Mouse (Mus musculus) neutrophil, adult 5-6 weeks (primary cell): Measurements from ENCODE around the gene Adcy2. TPM values are rescaled to one million over a fixed set of nuclear protein-coding genes. Genes with fewer than 3 reads are reported as not detected.

Source experiments
- ATAC-seq: fragments of 151-379, 151-347 bp; 2 replicates; pipeline ENCODE4 v1.8.0; 2017; ENCODE audit warnings: mild to moderate bottlenecking, moderate TSS enrichment; ENCODE audit not compliant: insufficient number of reproducible peaks, poor library complexity, low FRiP score, severe bottlenecking; ENCODE audit errors: extremely low read depth
- total RNA-seq: library from RNA; stranded (forward); fragments of 200-1000 nt; gene quantifications from 2 replicates; pipeline ENCODE4 v1.2.3, GENCODE M21; 2017

Gene Adcy2
- total RNA-seq, 1 experiment from 2014 or later = not detected

GRCm38 (mm10) chr13:68835424-68836045 lies 163.8 kb downstream of the Adcy2 start:
- ATAC-seq = no peak

GRCm38 (mm10) chr13:68832141-68832540 lies 167.2 kb downstream of the Adcy2 start:
- ATAC-seq = no peak

- ATAC-seq = no peak
Measured at GRCm38 (mm10) chr13:68830030-68830759, 169.1 kb downstream of the Adcy2 start.

- no peak for ATAC-seq
Measured at GRCm38 (mm10) chr13:68828441-68828840, 170.9 kb downstream of the Adcy2 start.

- ATAC-seq = no peak
Measured at GRCm38 (mm10) chr13:68826461-68826860, 172.9 kb downstream of the Adcy2 start.

- no peak for ATAC-seq
Measured at GRCm38 (mm10) chr13:68820858-68821579, 178.3 kb downstream of the Adcy2 start.

- no peak for ATAC-seq
Measured at GRCm38 (mm10) chr13:68815704-68816477, 183.4 kb downstream of the Adcy2 start.

GRCm38 (mm10) chr13:68811185-68811584 lies 188.2 kb downstream of the Adcy2 start:
- ATAC-seq = no peak

- ATAC-seq = no peak
Measured at GRCm38 (mm10) chr13:68799777-68800176, 199.6 kb downstream of the Adcy2 start.

- ATAC-seq = no peak
Measured at GRCm38 (mm10) chr13:68793286-68793685, 206.1 kb downstream of the Adcy2 start.

GRCm38 (mm10) chr13:68787286-68788061 lies 211.9 kb downstream of the Adcy2 start:
- no peak for ATAC-seq

- ATAC-seq = no peak
Measured at GRCm38 (mm10) chr13:68783096-68783495, 216.2 kb downstream of the Adcy2 start.

GRCm38 (mm10) chr13:68778011-68778672 lies 221.2 kb downstream of the Adcy2 start:
- ATAC-seq = no peak

- ATAC-seq = no peak
Measured at GRCm38 (mm10) chr13:68773599-68774211, 225.6 kb downstream of the Adcy2 start.

GRCm38 (mm10) chr13:68768588-68768987 lies 230.8 kb downstream of the Adcy2 start:
- ATAC-seq = no peak

- ATAC-seq = no peak
Measured at GRCm38 (mm10) chr13:68765896-68766578, 233.3 kb downstream of the Adcy2 start.

- ATAC-seq = no peak
Measured at GRCm38 (mm10) chr13:68764614-68765013, 234.7 kb downstream of the Adcy2 start.
